In the genomic region with DNA sequence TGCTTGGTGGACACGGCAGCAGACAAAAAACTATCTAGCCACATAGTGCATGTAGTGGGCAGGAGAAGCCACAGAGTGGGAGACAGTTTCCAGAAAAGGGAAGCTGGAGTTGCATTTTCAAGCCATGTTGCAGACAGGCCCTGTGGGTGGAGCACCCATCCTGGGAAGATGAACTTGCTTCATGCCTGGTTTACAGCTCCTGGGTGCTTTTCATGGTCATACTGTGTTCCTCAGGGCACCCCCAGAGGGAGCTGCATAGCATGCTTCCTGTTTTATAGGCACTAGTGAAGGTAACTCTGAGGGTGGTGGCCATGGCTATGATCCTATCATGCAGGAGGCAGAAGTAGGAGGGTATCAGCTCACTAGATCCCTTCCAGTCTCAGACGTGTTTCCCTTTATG, we compare ENCODE assay signal across 15 mouse cellular contexts. TPM values are rescaled to one million over a fixed set of nuclear protein-coding genes. Genes with fewer than 3 reads are reported as not detected.
DNase-seq lines count a peak whose midpoint lies in the region; TF ChIP-seq lines count a peak whose summit lies in the region.
"Had no signal": no experiment of that assay in that cellular context is flagged by ENCODE, and none has a peak within 500 bp of the region (broad histone marks: within the 10 kb centered on the region; RNA-seq: fewer than 3 reads in every experiment).

No protein-coding gene starts in this region.

- H3K4me1 ChIP-seq in bone marrow macrophage, adult 2 months (ENCODE audit: control insufficient read depth, insufficient read depth, low read length) = peaks cover 27% of the 10 kb centered on the region
- peaks cover 7% of the 10 kb centered on the region for H3K4me1 ChIP-seq in thymus, adult 2 months (replicated peaks; ENCODE audit: control insufficient read depth, insufficient read depth, low read length)
- H3K4me1 ChIP-seq: embryonic facial prominence, embryonic 13.5 days; forebrain, embryonic 13.5 days; hindbrain, embryonic 10.5 days had no signal

- H3K4me3 ChIP-seq in bone marrow macrophage, adult 2 months (ENCODE audit: insufficient read depth, low read length) = 0 out of 2 replicates have a peak overlapping the region, but pooled peaks have one; percentile 15
- H3K4me3 ChIP-seq in thymus, adult 2 months (ENCODE audit: control insufficient read depth, insufficient read depth, low read length) = no peak overlapping the region
- H3K4me3 ChIP-seq: embryonic facial prominence, embryonic 13.5 days; forebrain, embryonic 13.5 days; hindbrain, embryonic 10.5 days had no signal

- TF ChIP-seq POLR2A in bone marrow macrophage, adult 2 months (IDR thresholded peaks at IDR 0.05; ENCODE audit: borderline replicate concordance, low read depth, low read length) = no peak
- no peak for TF ChIP-seq POLR2A in thymus, adult 2 months (IDR thresholded peaks at IDR 0.05; ENCODE audit: control insufficient read depth, extremely low read depth, insufficient read depth, low read length, poor library complexity)

- no peak overlapping the region for H3K27ac ChIP-seq in bone marrow macrophage, adult 2 months (ENCODE audit: insufficient read depth, low read depth, low read length)
- H3K27ac ChIP-seq in thymus, adult 2 months (ENCODE audit: control insufficient read depth, insufficient read depth, low read length) = peak overlapping the region; percentile 43; the same call in 1 of the 2 replicates
- H3K27ac ChIP-seq: embryonic facial prominence, embryonic 13.5 days; forebrain, embryonic 13.5 days; hindbrain, embryonic 10.5 days; macrophage had no signal

- peak; percentile 10 for DNase-seq in layer of hippocampus, adult 9-11 months
- DNase-seq in layer of hippocampus, adult 18-20 months (ENCODE audit: low spot score in 2 of 2) = no peak
- peak; percentile 7 for DNase-seq in lung, postnatal 14 days
- peak; percentile 27 for DNase-seq in thymus, adult 2 months
- no peak for DNase-seq in adrenal gland, postnatal 4 days (ENCODE audit: low spot score in 2 of 2)
- no peak for DNase-seq in cerebellum, adult 9-11 months
- no peak for DNase-seq in layer of hippocampus, postnatal 36 days
- DNase-seq: cerebellum, adult 11 months; gastrocnemius, postnatal 36 days had no signal

- no peaks in the 10 kb centered on the region for H3K27me3 ChIP-seq in thymus, adult 2 months (ENCODE audit: control insufficient read depth, insufficient read depth, low read length)
- H3K27me3 ChIP-seq: embryonic facial prominence, embryonic 13.5 days; forebrain, embryonic 13.5 days had no signal

- 35% methylated on average over 2 of the region's 2 CpGs for WGBS in thymus, adult 2 months

- H3K36me3 ChIP-seq in thymus, adult 2 months (ENCODE audit: control insufficient read depth, insufficient read depth, low read length) = no peaks in the 10 kb centered on the region
- H3K36me3 ChIP-seq: embryonic facial prominence, embryonic 13.5 days; G1E; hindbrain, embryonic 10.5 days had no signal

- 0 out of 2 replicates have a peak, but pooled peaks have one; percentile 9 for TF ChIP-seq CTCF in bone marrow macrophage, adult 2 months (IDR thresholded peaks at IDR 0.05; ENCODE audit: low read depth, low read length)
- TF ChIP-seq CTCF in thymus, adult 2 months (IDR thresholded peaks at IDR 0.05; ENCODE audit: borderline replicate concordance, control insufficient read depth, extremely low read depth, insufficient read depth, low read length, poor library complexity) = no peak

RNA-seq across cellular contexts. Expression of a gene that starts 37.4 kb away (rescaled TPM):
- 100 to 1,000 TPM; 152 to 156 TPM for total RNA-seq in layer of hippocampus, adult 18-20 months (2021)
- 82.2 and 89.8 TPM in 2 replicates for polyA plus RNA-seq in bone marrow macrophage, adult 2 months (2012; ENCODE audit: insufficient read depth, insufficient read length, missing spikeins)
- 171 and 180 TPM in 2 replicates for polyA plus RNA-seq in thymus, adult 2 months (2012; rRNA removed)
- total RNA-seq in adrenal gland, postnatal 4 days (2021) = 100 to 1,000 TPM; 252 to 259 TPM
- total RNA-seq in layer of hippocampus, postnatal 36 days (2021) = 100 to 1,000 TPM; 151 to 171 TPM

Comparison
In these comparisons a context has a peak if more than half of its experiments do, and no peak if none do; other contexts are left out.
1. DNase-seq: peak in layer of hippocampus, adult 9-11 months (single experiment), lung, postnatal 14 days (single experiment) and thymus, adult 2 months (single experiment); none in layer of hippocampus, adult 18-20 months (0 of 2), adrenal gland, postnatal 4 days (0 of 2), cerebellum, adult 9-11 months (single experiment) and layer of hippocampus, postnatal 36 days (0 of 2).